Mouse (Mus musculus): Measurements from ENCODE around the gene Agmat. TPM values are rescaled to one million over a fixed set of nuclear protein-coding genes. Genes with fewer than 3 reads are reported as not detected.
"Not testable (repeated sequence)": the region's sequence is repeated elsewhere in the genome, so short reads cannot be mapped to it uniquely, and the experiment has no call there.

Agmat gene
- polyA plus RNA-seq, 2 experiments, result 0.21 TPM; not detected in 1

DNA sequence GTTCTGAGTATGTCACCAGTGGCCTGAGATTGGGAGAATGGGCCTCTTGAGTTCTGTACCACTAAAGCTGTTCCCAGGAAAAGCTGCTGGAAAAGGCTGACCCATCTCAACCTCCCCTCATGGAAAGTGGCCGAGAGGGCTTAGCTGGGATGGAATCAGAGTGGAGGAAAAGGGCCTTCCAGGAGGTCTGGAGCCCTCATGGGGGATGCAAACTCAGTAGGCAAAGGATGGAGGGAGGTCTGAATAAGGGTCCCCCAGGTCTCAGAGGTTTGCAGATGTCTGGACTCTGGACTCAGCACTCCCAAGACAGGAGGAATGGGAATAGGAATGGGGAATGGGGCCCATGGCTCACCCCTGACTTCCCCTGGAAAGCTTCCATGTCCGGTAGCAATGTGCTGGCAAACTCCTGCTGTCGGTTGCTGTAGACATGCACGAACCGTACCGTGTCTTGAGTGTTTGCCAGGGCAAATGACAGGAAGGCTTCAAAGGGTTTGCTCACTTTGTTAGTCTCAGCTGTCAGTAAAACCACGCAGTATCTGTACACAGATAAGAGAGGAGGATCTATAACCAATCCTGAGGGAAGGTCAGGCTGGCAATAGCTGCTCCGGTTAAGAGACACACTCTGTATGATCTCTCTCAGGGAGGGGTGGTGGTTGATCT, 23.2 kb downstream of the Agmat start:
- 90% methylated on average over 8 of the region's 8 CpGs for WGBS

GRCm38 (mm10) chr4:141771823-141772222, 25.4 kb downstream of the Agmat start:
- Histone ChIP-seq H3K36me3 (ENCODE audit: control insufficient read depth, insufficient read depth, low read length) (peaks cover 95% of the 10 kb centered on the region), H3K27ac (replicated peaks; ENCODE audit: low read depth, low read length) (no peak overlapping the region), H3K4me3 (replicated peaks; ENCODE audit: low read length) (no peak overlapping the region), H3K4me1 (ENCODE audit: control insufficient read depth, insufficient read depth, low read length) (peaks cover 12% of the 10 kb centered on the region), H3K27me3 (ENCODE audit: control insufficient read depth, insufficient read depth, low read length) (no peaks in the 10 kb centered on the region), H3K9me3 (ENCODE audit: control insufficient read depth, low read length) (no peaks in the 10 kb centered on the region), H3K9ac (ENCODE audit: low read depth, low read length, severe bottlenecking) (no peak overlapping the region), H3K4me2 (replicated peaks; ENCODE audit: low read depth, low read length, severe bottlenecking) (no peak overlapping the region)
- no peak for TF ChIP-seq POLR2A (IDR thresholded peaks at IDR 0.05; ENCODE audit: borderline replicate concordance, extremely low read depth, insufficient read depth, insufficient read length)
- WGBS, result 87% methylated on average over 8 of the region's 8 CpGs
- DNase-seq (ENCODE audit: low spot score) (no peak), ATAC-seq (ENCODE audit: low FRiP score, low read depth) (no peak)

More for the DNA sequence above, 23.2 kb downstream of the Agmat start:
- no peak for TF ChIP-seq POLR2A (IDR thresholded peaks at IDR 0.05; ENCODE audit: borderline replicate concordance, extremely low read depth, insufficient read depth, insufficient read length)
- peaks cover 21% of the 10 kb centered on the region for H3K4me1 ChIP-seq (ENCODE audit: control insufficient read depth, insufficient read depth, low read length)
- H3K9ac ChIP-seq (ENCODE audit: low read depth, low read length, severe bottlenecking), result no peak overlapping the region
- H3K27ac ChIP-seq (replicated peaks; ENCODE audit: low read depth, low read length), result no peak overlapping the region
- H3K27me3 ChIP-seq (ENCODE audit: control insufficient read depth, insufficient read depth, low read length), result no peaks in the 10 kb centered on the region
- H3K4me2 ChIP-seq (replicated peaks; ENCODE audit: low read depth, low read length, severe bottlenecking), result no peak overlapping the region
- peaks cover 86% of the 10 kb centered on the region for H3K36me3 ChIP-seq (ENCODE audit: control insufficient read depth, insufficient read depth, low read length)
- ATAC-seq (ENCODE audit: low FRiP score, low read depth) (no peak), DNase-seq (ENCODE audit: low spot score) (no peak)
- no peak overlapping the region for H3K4me3 ChIP-seq (replicated peaks; ENCODE audit: low read length)
- no peaks in the 10 kb centered on the region for H3K9me3 ChIP-seq (ENCODE audit: control insufficient read depth, low read length)

DNA sequence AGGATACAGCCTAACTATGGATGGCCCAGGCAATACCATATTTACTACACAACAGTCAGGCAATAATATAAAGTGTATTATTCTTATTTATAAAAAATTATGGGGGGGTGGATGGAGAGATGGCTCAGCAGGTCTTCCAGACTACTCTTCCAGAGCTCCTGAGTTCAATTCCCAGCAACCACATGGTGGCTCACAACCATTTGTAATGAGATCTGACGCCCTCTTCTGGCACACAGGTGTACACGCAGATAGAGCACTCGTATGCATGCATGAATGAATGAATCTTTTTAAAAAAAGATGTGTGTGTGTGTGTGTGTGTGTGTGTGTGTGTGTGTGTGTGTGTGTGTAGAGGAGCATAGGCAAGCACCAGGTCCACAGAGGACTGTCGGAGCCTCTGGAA, 26.5 kb downstream of the Agmat start:
- not testable (repeated sequence) for H3K4me1 ChIP-seq (ENCODE audit: control insufficient read depth, insufficient read depth, low read length); H3K27me3 ChIP-seq (ENCODE audit: control insufficient read depth, insufficient read depth, low read length); H3K27ac ChIP-seq (replicated peaks; ENCODE audit: low read depth, low read length); DNase-seq (ENCODE audit: low spot score); H3K9ac ChIP-seq (ENCODE audit: low read depth, low read length, severe bottlenecking); H3K4me3 ChIP-seq (replicated peaks; ENCODE audit: low read length); H3K4me2 ChIP-seq (replicated peaks; ENCODE audit: low read depth, low read length, severe bottlenecking); ATAC-seq (ENCODE audit: low FRiP score, low read depth); H3K9me3 ChIP-seq (ENCODE audit: control insufficient read depth, low read length)
- peaks cover 92% of the 10 kb centered on the region for H3K36me3 ChIP-seq (ENCODE audit: control insufficient read depth, insufficient read depth, low read length)
- WGBS, result 86% methylated on average over 4 of the region's 4 CpGs

- peaks cover 92% of the 10 kb centered on the region for H3K36me3 ChIP-seq (ENCODE audit: control insufficient read depth, insufficient read depth, low read length)
- H3K4me2 ChIP-seq (replicated peaks; ENCODE audit: low read depth, low read length, severe bottlenecking), result no peak overlapping the region
- H3K27ac ChIP-seq (replicated peaks; ENCODE audit: low read depth, low read length), result no peak overlapping the region
- no peak for TF ChIP-seq POLR2A (IDR thresholded peaks at IDR 0.05; ENCODE audit: borderline replicate concordance, extremely low read depth, insufficient read depth, insufficient read length)
- no peak overlapping the region for H3K9ac ChIP-seq (ENCODE audit: low read depth, low read length, severe bottlenecking)
- DNase-seq (ENCODE audit: low spot score) (no peak), ATAC-seq (ENCODE audit: low FRiP score, low read depth) (no peak)
- H3K4me1 ChIP-seq (ENCODE audit: control insufficient read depth, insufficient read depth, low read length), result no peaks in the 10 kb centered on the region
- WGBS, result 86% methylated on average over 8 of the region's 8 CpGs
- no peak overlapping the region for H3K4me3 ChIP-seq (replicated peaks; ENCODE audit: low read length)
- H3K9me3 ChIP-seq (ENCODE audit: control insufficient read depth, low read length), result no peaks in the 10 kb centered on the region
- no peaks in the 10 kb centered on the region for H3K27me3 ChIP-seq (ENCODE audit: control insufficient read depth, insufficient read depth, low read length)
Observed at GRCm38 (mm10) chr4:141779828-141780227, 33.4 kb downstream of the Agmat start.

- Histone ChIP-seq H3K4me3 (replicated peaks; ENCODE audit: low read length) (no peak overlapping the region), H3K36me3 (ENCODE audit: control insufficient read depth, insufficient read depth, low read length) (peaks cover 83% of the 10 kb centered on the region), H3K4me2 (replicated peaks; ENCODE audit: low read depth, low read length, severe bottlenecking) (no peak overlapping the region), H3K27me3 (ENCODE audit: control insufficient read depth, insufficient read depth, low read length) (no peaks in the 10 kb centered on the region), H3K9me3 (ENCODE audit: control insufficient read depth, low read length) (no peaks in the 10 kb centered on the region), H3K9ac (ENCODE audit: low read depth, low read length, severe bottlenecking) (no peak overlapping the region), H3K27ac (replicated peaks; ENCODE audit: low read depth, low read length) (no peak overlapping the region), H3K4me1 (ENCODE audit: control insufficient read depth, insufficient read depth, low read length) (no peaks in the 10 kb centered on the region)
- DNase-seq (ENCODE audit: low spot score) (no peak), ATAC-seq (ENCODE audit: low FRiP score, low read depth) (no peak)
- no peak for TF ChIP-seq POLR2A (IDR thresholded peaks at IDR 0.05; ENCODE audit: borderline replicate concordance, extremely low read depth, insufficient read depth, insufficient read length)
- WGBS, result 96% methylated on average over 8 of the region's 8 CpGs
Observed at GRCm38 (mm10) chr4:141781201-141781985, 34.9 kb downstream of the Agmat start.

Measured in limb, embryonic 14.5 days (tissue).